Comparison of ENCODE assay signal across 8 mouse cellular contexts in genomic region chr11:115427482-115428331, GRCm38 (mm10). TPM values are rescaled to one million over a fixed set of nuclear protein-coding genes. Genes with fewer than 3 reads are reported as not detected.
A peak's percentile ranks its signal among the peaks of the same experiment; 100 is the strongest.
DNase-seq lines count a peak whose midpoint lies in the region; ATAC-seq and TF ChIP-seq lines count a peak whose summit lies in the region.

No protein-coding gene starts in this region.

- H3K4me1 ChIP-seq in G1E (ENCODE audit: insufficient read depth, low read depth, low read length): peaks cover 3% of the 10 kb centered on the region
- peaks cover 8% of the 10 kb centered on the region; the same call in 1 of the 2 replicates for H3K4me1 ChIP-seq in forebrain, embryonic 13.5 days
- peaks cover 4% of the 10 kb centered on the region; the same call in 1 of the 2 replicates for H3K4me1 ChIP-seq in liver, postnatal 0 days (ENCODE audit: insufficient read depth)
- H3K4me1 ChIP-seq in neural tube, embryonic 14.5 days (ENCODE audit: control insufficient read depth, insufficient read depth, low read length): no peaks in the 10 kb centered on the region

- peak; percentile 48 for TF ChIP-seq CTCF in G1E (IDR thresholded peaks at IDR 0.05; ENCODE audit: low read depth, low read length)
- peak; percentile 87 for TF ChIP-seq CTCF in liver, postnatal 0 days (IDR thresholded peaks at IDR 0.05; ENCODE audit: low read depth)

- no peak overlapping the region for H3K4me3 ChIP-seq in G1E (ENCODE audit: low read depth, low read length)
- no peak overlapping the region for H3K4me3 ChIP-seq in forebrain, embryonic 13.5 days
- no peak overlapping the region for H3K4me3 ChIP-seq in liver, postnatal 0 days (ENCODE audit: low read depth, low read length)
- H3K4me3 ChIP-seq in neural tube, embryonic 14.5 days (ENCODE audit: low read depth, low read length): no peak overlapping the region

- TF ChIP-seq EP300 in liver, postnatal 0 days (IDR thresholded peaks at IDR 0.05; ENCODE audit: low read depth): no peak

- no peaks in the 10 kb centered on the region for H3K9me3 ChIP-seq in G1E (replicated peaks)
- no peaks in the 10 kb centered on the region for H3K9me3 ChIP-seq in forebrain, embryonic 13.5 days (replicated peaks)
- no peaks in the 10 kb centered on the region for H3K9me3 ChIP-seq in liver, postnatal 0 days (ENCODE audit: low read length)
- H3K9me3 ChIP-seq in neural tube, embryonic 14.5 days (ENCODE audit: control insufficient read depth, low read length): no peaks in the 10 kb centered on the region

- peak overlapping the region; percentile 27 for H3K4me2 ChIP-seq in forebrain, embryonic 13.5 days
- H3K4me2 ChIP-seq in liver, postnatal 0 days (ENCODE audit: low read depth, low read length): no peak overlapping the region
- H3K4me2 ChIP-seq in neural tube, embryonic 14.5 days (ENCODE audit: low read depth, low read length): peak overlapping the region; percentile 15

- ATAC-seq in G1E (ENCODE audit: extremely low read depth, insufficient number of reproducible peaks, low FRiP score, poor library complexity, severe bottlenecking): peak; percentile 63
- ATAC-seq in forebrain, embryonic 13.5 days: peak; percentile 82
- ATAC-seq in liver, postnatal 0 days: peak; percentile 54
- ATAC-seq in neural tube, embryonic 14.5 days (ENCODE audit: low read depth): peak; percentile 44; the same call in 1 of the 2 replicates

- peaks cover 92% of the 10 kb centered on the region for H3K36me3 ChIP-seq in G1E (replicated peaks)
- peaks cover 89% of the 10 kb centered on the region for H3K36me3 ChIP-seq in forebrain, embryonic 13.5 days (ENCODE audit: poor library complexity, severe bottlenecking)
- peaks cover 39% of the 10 kb centered on the region for H3K36me3 ChIP-seq in liver, postnatal 0 days (replicated peaks; ENCODE audit: insufficient read depth, low read length)
- peaks cover 47% of the 10 kb centered on the region for H3K36me3 ChIP-seq in neural tube, embryonic 14.5 days (ENCODE audit: control insufficient read depth, insufficient read depth, low read length)

- 32% methylated on average over 20 of the region's 20 CpGs for WGBS in forebrain, embryonic 13.5 days
- 49% methylated on average over 20 of the region's 20 CpGs for WGBS in liver, postnatal 0 days (ENCODE audit: insufficient replicate concordance)
- 31% methylated on average over 20 of the region's 20 CpGs for WGBS in neural tube, embryonic 14.5 days

- DNase-seq in G1E (ENCODE audit: low spot score): peak; percentile 83
- peak; percentile 63 for DNase-seq in c-Kit-positive CD71-positive TER-119-positive erythroid progenitor cells, embryonic 14.5 days (ENCODE audit: low spot score)
- DNase-seq in heart, postnatal 10 days: peak; percentile 86 to 88
- peak; percentile 81 to 83 for DNase-seq in kidney, postnatal 36 days
- peak; percentile 73 for DNase-seq in liver, postnatal 0 days
- DNase-seq in thymus, postnatal 14 days: peak; percentile 87

- no peaks in the 10 kb centered on the region for H3K27me3 ChIP-seq in G1E (ENCODE audit: insufficient read depth, low read length)
- H3K27me3 ChIP-seq in forebrain, embryonic 13.5 days: no peaks in the 10 kb centered on the region
- no peaks in the 10 kb centered on the region for H3K27me3 ChIP-seq in liver, postnatal 0 days (ENCODE audit: insufficient read depth, low read length)
- no peaks in the 10 kb centered on the region for H3K27me3 ChIP-seq in neural tube, embryonic 14.5 days (ENCODE audit: control insufficient read depth, insufficient read depth, low read length)

- intact Hi-C loops in heart, postnatal 10 days (cut with DNase I): loop anchor here (2.0 kb wide), 1 partner anchor 47 kb away; the partner anchor contains the start of gene Armc7

- H3K27ac ChIP-seq in forebrain, embryonic 13.5 days: peak overlapping the region; percentile 49
- no peak overlapping the region for H3K27ac ChIP-seq in liver, postnatal 0 days (ENCODE audit: low read depth)
- peak overlapping the region; percentile 60 for H3K27ac ChIP-seq in neural tube, embryonic 14.5 days (ENCODE audit: low read depth, low read length)

- H3K9ac ChIP-seq in forebrain, embryonic 13.5 days: no peak overlapping the region
- H3K9ac ChIP-seq in liver, postnatal 0 days (replicated peaks): no peak overlapping the region
- H3K9ac ChIP-seq in neural tube, embryonic 14.5 days (replicated peaks; ENCODE audit: low read depth, low read length): 0 out of 2 replicates have a peak overlapping the region, but pooled peaks have one; percentile 18

RNA-seq across cellular contexts. Expression of gene Kctd2, which starts 7.8 kb away (rescaled TPM):
- total RNA-seq in G1E (2014; fragmentation: Nextera tagmentation): 7.2 and 15.4 TPM in 2 replicates
- total RNA-seq in G1E (2017): 15.2 and 17.3 TPM in 2 replicates
- polyA plus RNA-seq in G1E (2012): 17.5 and 24.6 TPM in 2 replicates
- 7.0 and 9.9 TPM in 2 replicates for polyA plus RNA-seq in forebrain, embryonic 13.5 days (2015; fragmentation: Nextera tagmentation; extraction: Ambion mirVana)
- total RNA-seq in heart, postnatal 10 days (2021): 10 to 100 TPM; 22.7 to 26.7 TPM
- 5.4 and 6.3 TPM in 2 replicates for polyA plus RNA-seq in liver, postnatal 0 days (2015; fragmentation: Nextera tagmentation; extraction: Ambion mirVana)
- polyA plus RNA-seq in neural tube, embryonic 14.5 days (2014; fragmentation: Nextera tagmentation; extraction: Ambion mirVana): 28.8 and 33.7 TPM in 2 replicates

RNA-seq across cellular contexts. Expression of gene Atp5h, which starts 7.9 kb away (rescaled TPM):
- total RNA-seq in G1E (2014; fragmentation: Nextera tagmentation) (472 and 487 TPM in 2 replicates), G1E (2017) (721 and 764 TPM in 2 replicates)
- polyA plus RNA-seq in G1E (2012): 58.6 and 107 TPM in 2 replicates
- 916 and 1,000 TPM in 2 replicates for polyA plus RNA-seq in forebrain, embryonic 13.5 days (2015; fragmentation: Nextera tagmentation; extraction: Ambion mirVana)
- 1,000 to 10,000 TPM; 1,980 to 2,006 TPM for total RNA-seq in heart, postnatal 10 days (2021)
- polyA plus RNA-seq in liver, postnatal 0 days (2015; fragmentation: Nextera tagmentation; extraction: Ambion mirVana): 857 and 872 TPM in 2 replicates
- polyA plus RNA-seq in neural tube, embryonic 14.5 days (2014; fragmentation: Nextera tagmentation; extraction: Ambion mirVana): 928 and 1,005 TPM in 2 replicates

RNA-seq across cellular contexts. Expression of gene Trim80, which starts 12.6 kb away (rescaled TPM):
- total RNA-seq in G1E (2014; fragmentation: Nextera tagmentation) (not detected in 2 replicates), G1E (2017) (not detected in 2 replicates)
- not detected in 2 replicates for polyA plus RNA-seq in G1E (2012)
- not detected in 2 replicates for polyA plus RNA-seq in forebrain, embryonic 13.5 days (2015; fragmentation: Nextera tagmentation; extraction: Ambion mirVana)
- total RNA-seq in heart, postnatal 10 days (2021): not detected
- polyA plus RNA-seq in liver, postnatal 0 days (2015; fragmentation: Nextera tagmentation; extraction: Ambion mirVana): 2.1 and 2.8 TPM in 2 replicates
- not detected in 2 replicates for polyA plus RNA-seq in neural tube, embryonic 14.5 days (2014; fragmentation: Nextera tagmentation; extraction: Ambion mirVana)

RNA-seq across cellular contexts. Expression of gene Mrpl58, which starts 24.2 kb away (rescaled TPM):
- total RNA-seq in G1E (2014; fragmentation: Nextera tagmentation): 66.8 and 102 TPM in 2 replicates
- 75.3 and 78.5 TPM in 2 replicates for total RNA-seq in G1E (2017)
- polyA plus RNA-seq in G1E (2012): 67.0 and 74.3 TPM in 2 replicates
- polyA plus RNA-seq in forebrain, embryonic 13.5 days (2015; fragmentation: Nextera tagmentation; extraction: Ambion mirVana): 246 and 248 TPM in 2 replicates
- total RNA-seq in heart, postnatal 10 days (2021): 100 to 1,000 TPM; 144 to 150 TPM
- polyA plus RNA-seq in liver, postnatal 0 days (2015; fragmentation: Nextera tagmentation; extraction: Ambion mirVana): 88.0 and 91.6 TPM in 2 replicates
- 207 and 211 TPM in 2 replicates for polyA plus RNA-seq in neural tube, embryonic 14.5 days (2014; fragmentation: Nextera tagmentation; extraction: Ambion mirVana)

RNA-seq across cellular contexts. Expression of gene Slc16a5, which starts 34.6 kb away (rescaled TPM):
- not detected in 2 replicates for total RNA-seq in G1E (2014; fragmentation: Nextera tagmentation)
- total RNA-seq in G1E (2017): 0.05 TPM in 1 of 2 replicates, not detected in the other
- not detected in 2 replicates for polyA plus RNA-seq in G1E (2012)
- polyA plus RNA-seq in forebrain, embryonic 13.5 days (2015; fragmentation: Nextera tagmentation; extraction: Ambion mirVana): not detected in 2 replicates
- total RNA-seq in heart, postnatal 10 days (2021): under 1 TPM; 0.15 to 0.57 TPM
- 10.4 and 11.5 TPM in 2 replicates for polyA plus RNA-seq in liver, postnatal 0 days (2015; fragmentation: Nextera tagmentation; extraction: Ambion mirVana)
- polyA plus RNA-seq in neural tube, embryonic 14.5 days (2014; fragmentation: Nextera tagmentation; extraction: Ambion mirVana): 0.15 TPM in 2 replicates
